Mouse (Mus musculus) spleen, embryonic (tissue): Measurements from ENCODE around the gene Pde4b.
"Not testable (repeated sequence)": the region's sequence is repeated elsewhere in the genome, so short reads cannot be mapped to it uniquely, and the experiment has no call there.

ENCODE experiments used
- CTCF ChIA-PET: fragments of 350-600 bp; sonication (Branson Sonifier 250); formaldehyde crosslinking; loops from one replicate; lab custom pipeline; 2022; lab: Charles Lee

Gene Pde4b

GRCm38 (mm10) chr4:102478104-102478503 is 390.8 kb downstream of the Pde4b start:
- CTCF ChIA-PET = no interaction called here

GRCm38 (mm10) chr4:102478860-102479259 is 391.5 kb downstream of the Pde4b start:
- CTCF ChIA-PET = no interaction called here

- CTCF ChIA-PET = no interaction called here
Observed at GRCm38 (mm10) chr4:102480830-102481484, 393.6 kb downstream of the Pde4b start.

GRCm38 (mm10) chr4:102483354-102484018 is 396.1 kb downstream of the Pde4b start:
- CTCF ChIA-PET = interaction anchor here (0.7 kb wide), 1 partner anchor 176 kb away, joined by 3 read pairs; no protein-coding TSS in a partner anchor

GRCm38 (mm10) chr4:102484738-102485137 is 397.4 kb downstream of the Pde4b start:
- CTCF ChIA-PET = no interaction called here

GRCm38 (mm10) chr4:102486134-102486920 is 399.0 kb downstream of the Pde4b start:
- CTCF ChIA-PET = interaction anchor here (0.6 kb wide), 2 partner anchors 115 to 172 kb away, joined by 3 read pairs; no protein-coding TSS in a partner anchor

- CTCF ChIA-PET = no interaction called here
Observed at GRCm38 (mm10) chr4:102486921-102487240, 399.5 kb downstream of the Pde4b start.

- CTCF ChIA-PET = no interaction called here
Observed at GRCm38 (mm10) chr4:102488000-102488399, 400.7 kb downstream of the Pde4b start.

GRCm38 (mm10) chr4:102491468-102492123 is 404.3 kb downstream of the Pde4b start:
- CTCF ChIA-PET = no interaction called here

GRCm38 (mm10) chr4:102492911-102493310 is 405.6 kb downstream of the Pde4b start:
- CTCF ChIA-PET = interaction anchor here (0.7 kb wide), 1 partner anchor 91 kb away, joined by 3 read pairs; no protein-coding TSS in a partner anchor

- CTCF ChIA-PET = interaction anchor here (0.7 kb wide), 1 partner anchor 90 kb away, joined by 3 read pairs; no protein-coding TSS in a partner anchor
Observed at GRCm38 (mm10) chr4:102493342-102494128, 406.2 kb downstream of the Pde4b start.

GRCm38 (mm10) chr4:102494203-102494602 is 406.9 kb downstream of the Pde4b start:
- CTCF ChIA-PET = not testable (repeated sequence)

GRCm38 (mm10) chr4:102495001-102495400 is 407.7 kb downstream of the Pde4b start:
- CTCF ChIA-PET = no interaction called here

- CTCF ChIA-PET = interaction anchor here (0.6 kb wide), 1 partner anchor 108 kb away, joined by 3 read pairs; no protein-coding TSS in a partner anchor
Observed at GRCm38 (mm10) chr4:102495474-102495873, 408.1 kb downstream of the Pde4b start.

GRCm38 (mm10) chr4:102496269-102497177 is 409.2 kb downstream of the Pde4b start:
- CTCF ChIA-PET = no interaction called here

GRCm38 (mm10) chr4:102497221-102497620 is 409.9 kb downstream of the Pde4b start:
- CTCF ChIA-PET = no interaction called here

- CTCF ChIA-PET = no interaction called here
Observed at GRCm38 (mm10) chr4:102498169-102498919, 411.0 kb downstream of the Pde4b start.

GRCm38 (mm10) chr4:102498920-102499316 is 411.6 kb downstream of the Pde4b start:
- CTCF ChIA-PET = no interaction called here

GRCm38 (mm10) chr4:102505714-102506113 is 418.4 kb downstream of the Pde4b start:
- CTCF ChIA-PET = interaction anchor here (0.6 kb wide), 1 partner anchor 65 kb away, joined by 10 read pairs; no protein-coding TSS in a partner anchor
